Mouse (Mus musculus): Measurements from ENCODE around the gene Tyk2. TPM values are rescaled to one million over a fixed set of nuclear protein-coding genes. Genes with fewer than 3 reads are reported as not detected.
A peak's percentile ranks its signal among the peaks of the same experiment; 100 is the strongest.

Tyk2 gene
- polyA plus RNA-seq, 1 experiment from 2014 or later, result 11.2 TPM

- Histone ChIP-seq H3K27ac (replicated peaks in 1 of 2; ENCODE audit: control insufficient read depth in 1 of 2, insufficient read depth in 1 of 2, low read depth in 2 of 2, low read length in 2 of 2) (no peak overlapping the region), H3K27me3 (ENCODE audit: control insufficient read depth, insufficient read depth, low read length) (no peaks in the 10 kb centered on the region), H3K9ac (ENCODE audit: low read length) (no peak overlapping the region), H3K4me2 (ENCODE audit: low read length) (no peak overlapping the region), H3K9me3 (ENCODE audit: control insufficient read depth, low read length) (no peaks in the 10 kb centered on the region), H3K36me3 (ENCODE audit: control insufficient read depth, insufficient read depth, low read length) (peaks cover 26% of the 10 kb centered on the region), H3K4me3 (ENCODE audit: control insufficient read depth in 1 of 2, insufficient read depth in 1 of 2, low read depth in 1 of 2, low read length in 2 of 2) (no peak overlapping the region), H3K4me1 (ENCODE audit: control insufficient read depth in 2 of 2, insufficient read depth in 2 of 2, low read length in 2 of 2) (peaks cover 8 to 31% of the 10 kb centered on the region in 2 experiments)
- ATAC-seq (ENCODE audit: insufficient number of reproducible peaks, insufficient read depth, low FRiP score, low read depth), result no peak
- WGBS, result 93% methylated on average over 9 of the region's 9 CpGs
Observed at GRCm38 (mm10) chr9:21093423-21093822, 37.6 kb downstream of the Tyk2 start.

- H3K27ac ChIP-seq (replicated peaks in 1 of 2; ENCODE audit: control insufficient read depth in 1 of 2, insufficient read depth in 1 of 2, low read depth in 2 of 2, low read length in 2 of 2), result peak within 1 kb of the TSS; percentile 88 to 92
- peak; percentile 98 for ATAC-seq (ENCODE audit: insufficient number of reproducible peaks, insufficient read depth, low FRiP score, low read depth)
- H3K4me2 ChIP-seq (ENCODE audit: low read length), result peak within 1 kb of the TSS; percentile 90
- H3K9me3 ChIP-seq (ENCODE audit: control insufficient read depth, low read length), result no peaks in the 10 kb centered on the region
- H3K27me3 ChIP-seq (ENCODE audit: control insufficient read depth, insufficient read depth, low read length), result no peaks in the 10 kb centered on the region
- peak within 1 kb of the TSS; percentile 87 for H3K9ac ChIP-seq (ENCODE audit: low read length)
- peaks cover 6 to 24% of the 10 kb centered on the region in 2 experiments for H3K4me1 ChIP-seq (ENCODE audit: control insufficient read depth in 2 of 2, insufficient read depth in 2 of 2, low read length in 2 of 2)
- H3K4me3 ChIP-seq (ENCODE audit: control insufficient read depth in 1 of 2, insufficient read depth in 1 of 2, low read depth in 1 of 2, low read length in 2 of 2), result peak within 1 kb of the TSS; percentile 84 to 85
- WGBS, result under 1% methylated on average over 54 of the region's 54 CpGs
- H3K36me3 ChIP-seq (ENCODE audit: control insufficient read depth, insufficient read depth, low read length), result peaks cover 42% of the 10 kb centered on the region
Observed at GRCm38 (mm10) chr9:21091707-21092320, 39.2 kb downstream of the Tyk2 start, which contains the start of the genes Gm38431 and Raver1. Gene Gm38431 (minus strand): TSS chr9:21091997. Gene Raver1 (minus strand): TSS chr9:21092008.

GRCm38 (mm10) chr9:21090972-21091706 lies 39.9 kb downstream of the Tyk2 start:
- Histone ChIP-seq H3K9me3 (ENCODE audit: control insufficient read depth, low read length) (no peaks in the 10 kb centered on the region), H3K27me3 (ENCODE audit: control insufficient read depth, insufficient read depth, low read length) (no peaks in the 10 kb centered on the region), H3K4me2 (ENCODE audit: low read length) (peak overlapping the region; percentile 90), H3K4me3 (ENCODE audit: control insufficient read depth in 1 of 2, insufficient read depth in 1 of 2, low read depth in 1 of 2, low read length in 2 of 2) (peak overlapping the region; percentile 84 to 85), H3K36me3 (ENCODE audit: control insufficient read depth, insufficient read depth, low read length) (peaks cover 49% of the 10 kb centered on the region), H3K9ac (ENCODE audit: low read length) (peak overlapping the region; percentile 87), H3K4me1 (ENCODE audit: control insufficient read depth in 2 of 2, insufficient read depth in 2 of 2, low read length in 2 of 2) (peaks cover 6 to 24% of the 10 kb centered on the region in 2 experiments), H3K27ac (replicated peaks in 1 of 2; ENCODE audit: control insufficient read depth in 1 of 2, insufficient read depth in 1 of 2, low read depth in 2 of 2, low read length in 2 of 2) (peak overlapping the region; percentile 88 to 92; a peak in 3 of 4 replicates)
- WGBS, result 3% methylated on average over 24 of the region's 24 CpGs
- ATAC-seq (ENCODE audit: insufficient number of reproducible peaks, insufficient read depth, low FRiP score, low read depth), result no peak

DNA sequence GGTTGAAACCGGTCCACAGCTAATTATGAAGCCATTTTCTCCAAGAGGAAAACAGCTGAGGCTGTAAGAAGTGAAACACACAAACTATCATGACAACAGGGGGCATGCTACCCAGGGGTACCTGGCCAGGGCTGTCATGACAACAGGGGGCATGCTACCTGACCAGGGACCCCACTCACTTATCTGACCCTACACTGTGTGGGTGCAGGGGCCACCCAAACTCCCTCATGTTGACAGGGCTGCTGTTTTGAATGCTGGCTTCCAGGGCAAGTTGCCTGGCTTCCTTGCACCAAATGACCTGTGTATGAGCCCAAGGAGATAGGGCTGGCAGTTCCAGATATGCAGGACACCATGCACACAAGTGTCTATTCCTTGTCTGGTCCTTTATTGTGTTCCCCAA lies 40.5 kb downstream of the Tyk2 start:
- 81% methylated on average over 1 of the region's 1 CpGs for WGBS
- H3K27ac ChIP-seq (replicated peaks in 1 of 2; ENCODE audit: control insufficient read depth in 1 of 2, insufficient read depth in 1 of 2, low read depth in 2 of 2, low read length in 2 of 2), result 0 out of 4 replicates have a peak overlapping the region, but pooled peaks of 1 of the 2 experiments have one; percentile 92
- peaks cover 55% of the 10 kb centered on the region for H3K36me3 ChIP-seq (ENCODE audit: control insufficient read depth, insufficient read depth, low read length)

DNA sequence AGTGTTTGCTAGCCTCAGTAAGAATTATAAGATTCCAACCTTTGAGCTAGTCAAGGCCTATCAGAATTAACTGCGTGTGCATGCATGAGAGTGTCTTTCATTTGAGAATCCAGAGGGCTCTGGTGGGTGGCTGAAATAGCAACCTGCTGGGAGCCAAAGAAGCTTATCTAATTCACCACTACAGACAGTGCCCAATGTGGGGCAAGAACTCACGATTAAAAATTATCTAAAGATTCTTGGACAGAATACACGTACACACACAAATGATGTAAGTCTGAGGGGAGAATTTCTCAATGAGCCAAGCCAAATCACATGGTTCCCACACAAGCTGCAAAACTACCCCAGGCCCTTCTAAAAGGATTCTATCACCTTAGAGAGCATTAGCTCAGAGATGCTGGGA lies 47.7 kb downstream of the Tyk2 start:
- WGBS, result 47% methylated on average over 3 of the region's 3 CpGs
- no peak for ATAC-seq (ENCODE audit: insufficient number of reproducible peaks, insufficient read depth, low FRiP score, low read depth)
- H3K9ac ChIP-seq (ENCODE audit: low read length), result no peak overlapping the region
- H3K4me3 ChIP-seq (ENCODE audit: control insufficient read depth in 1 of 2, insufficient read depth in 1 of 2, low read depth in 1 of 2, low read length in 2 of 2), result no peak overlapping the region
- H3K27me3 ChIP-seq (ENCODE audit: control insufficient read depth, insufficient read depth, low read length), result no peaks in the 10 kb centered on the region
- H3K4me1 ChIP-seq (ENCODE audit: control insufficient read depth in 2 of 2, insufficient read depth in 2 of 2, low read length in 2 of 2), result 0 out of 4 replicates have a peak, but pooled peaks cover 0 to 4% of the 10 kb centered on the region in 2 experiments
- no peaks in the 10 kb centered on the region for H3K9me3 ChIP-seq (ENCODE audit: control insufficient read depth, low read length)
- peaks cover 97% of the 10 kb centered on the region for H3K36me3 ChIP-seq (ENCODE audit: control insufficient read depth, insufficient read depth, low read length)
- H3K4me2 ChIP-seq (ENCODE audit: low read length), result no peak overlapping the region
- no peak overlapping the region for H3K27ac ChIP-seq (replicated peaks in 1 of 2; ENCODE audit: control insufficient read depth in 1 of 2, insufficient read depth in 1 of 2, low read depth in 2 of 2, low read length in 2 of 2)

More for the DNA sequence above, 40.5 kb downstream of the Tyk2 start:
- Histone ChIP-seq H3K27me3 (ENCODE audit: control insufficient read depth, insufficient read depth, low read length) (no peaks in the 10 kb centered on the region), H3K4me1 (ENCODE audit: control insufficient read depth in 2 of 2, insufficient read depth in 2 of 2, low read length in 2 of 2) (peaks cover 6 to 24% of the 10 kb centered on the region in 2 experiments), H3K9me3 (ENCODE audit: control insufficient read depth, low read length) (no peaks in the 10 kb centered on the region), H3K9ac (ENCODE audit: low read length) (peak overlapping the region; percentile 87), H3K4me2 (ENCODE audit: low read length) (peak overlapping the region; percentile 90), H3K4me3 (ENCODE audit: control insufficient read depth in 1 of 2, insufficient read depth in 1 of 2, low read depth in 1 of 2, low read length in 2 of 2) (peak overlapping the region; percentile 84 to 85)
- ATAC-seq (ENCODE audit: insufficient number of reproducible peaks, insufficient read depth, low FRiP score, low read depth), result no peak

DNA sequence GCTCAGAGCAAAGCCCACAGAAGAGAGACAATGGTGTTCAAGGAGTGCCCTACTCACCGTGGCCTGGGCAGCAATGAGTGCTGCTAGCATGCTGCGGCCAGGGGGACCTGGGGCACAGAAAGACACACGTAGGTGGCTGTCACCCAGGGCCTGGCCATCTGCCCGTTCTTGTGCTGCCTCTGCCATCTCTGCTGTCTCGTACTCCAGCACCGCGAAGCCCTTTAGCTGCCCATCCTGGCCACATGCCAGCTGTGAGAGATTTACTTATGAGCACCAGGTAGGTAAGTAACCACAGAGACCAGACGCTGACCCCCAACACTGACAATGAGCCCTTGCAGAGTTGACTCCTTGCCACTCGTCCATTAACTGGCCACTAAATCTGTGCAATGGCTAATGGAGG lies 49.9 kb downstream of the Tyk2 start:
- 80% methylated on average over 9 of the region's 9 CpGs for WGBS
- no peaks in the 10 kb centered on the region for H3K27me3 ChIP-seq (ENCODE audit: control insufficient read depth, insufficient read depth, low read length)
- ATAC-seq (ENCODE audit: insufficient number of reproducible peaks, insufficient read depth, low FRiP score, low read depth), result no peak
- no peak overlapping the region for H3K9ac ChIP-seq (ENCODE audit: low read length)
- H3K9me3 ChIP-seq (ENCODE audit: control insufficient read depth, low read length), result no peaks in the 10 kb centered on the region
- H3K4me2 ChIP-seq (ENCODE audit: low read length), result no peak overlapping the region
- H3K4me3 ChIP-seq (ENCODE audit: control insufficient read depth in 1 of 2, insufficient read depth in 1 of 2, low read depth in 1 of 2, low read length in 2 of 2), result no peak overlapping the region
- no peak overlapping the region for H3K27ac ChIP-seq (replicated peaks in 1 of 2; ENCODE audit: control insufficient read depth in 1 of 2, insufficient read depth in 1 of 2, low read depth in 2 of 2, low read length in 2 of 2)
- H3K36me3 ChIP-seq (ENCODE audit: control insufficient read depth, insufficient read depth, low read length), result peaks cover 97% of the 10 kb centered on the region
- H3K4me1 ChIP-seq (ENCODE audit: control insufficient read depth in 2 of 2, insufficient read depth in 2 of 2, low read length in 2 of 2), result 0 out of 4 replicates have a peak, but pooled peaks cover 0 to 4% of the 10 kb centered on the region in 2 experiments

DNA sequence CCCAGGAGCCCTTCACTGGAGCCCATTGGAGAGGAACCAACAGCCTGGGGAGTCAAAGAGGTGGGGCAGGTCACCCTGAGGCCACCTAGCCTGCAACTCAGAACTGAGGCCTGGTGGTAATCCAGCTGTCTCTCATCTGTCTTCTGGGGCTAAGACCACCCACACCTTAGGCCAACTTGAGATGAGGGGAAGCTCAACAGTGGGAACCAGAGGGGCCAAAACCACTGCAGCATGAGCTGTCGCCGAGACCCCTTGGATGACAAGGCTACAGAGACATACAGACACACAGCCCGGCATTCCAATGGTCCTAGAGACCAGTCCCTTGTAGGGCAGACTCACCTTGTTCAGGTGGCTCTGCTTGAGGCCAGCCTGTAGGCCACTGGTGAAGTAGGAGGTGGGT lies 55.4 kb downstream of the Tyk2 start:
- 72% methylated on average over 3 of the region's 3 CpGs for whole genome bisulfite sequencing
- H3K27ac ChIP-seq (replicated peaks in 1 of 2; ENCODE audit: control insufficient read depth in 1 of 2, insufficient read depth in 1 of 2, low read depth in 2 of 2, low read length in 2 of 2), result no peak overlapping the region
- peaks cover 0 to 12% of the 10 kb centered on the region in 2 experiments; a peak in 2 of 4 replicates for H3K4me1 ChIP-seq (ENCODE audit: control insufficient read depth in 2 of 2, insufficient read depth in 2 of 2, low read length in 2 of 2)
- H3K9me3 ChIP-seq (ENCODE audit: control insufficient read depth, low read length), result no peaks in the 10 kb centered on the region
- H3K27me3 ChIP-seq (ENCODE audit: control insufficient read depth, insufficient read depth, low read length), result no peaks in the 10 kb centered on the region
- peaks cover 72% of the 10 kb centered on the region for H3K36me3 ChIP-seq (ENCODE audit: control insufficient read depth, insufficient read depth, low read length)
- no peak for ATAC-seq (ENCODE audit: insufficient number of reproducible peaks, insufficient read depth, low FRiP score, low read depth)
- no peak overlapping the region for H3K4me2 ChIP-seq (ENCODE audit: low read length)
- no peak overlapping the region for H3K4me3 ChIP-seq (ENCODE audit: control insufficient read depth in 1 of 2, insufficient read depth in 1 of 2, low read depth in 1 of 2, low read length in 2 of 2)
- no peak overlapping the region for H3K9ac ChIP-seq (ENCODE audit: low read length)

Data from heart, embryonic 14.5 days (tissue).